In genomic region chr15:25828464-25828863, GRCm38 (mm10) we compare ENCODE assay signal across 13 mouse cellular contexts. TPM values are rescaled to one million over a fixed set of nuclear protein-coding genes. Genes with fewer than 3 reads are reported as not detected.
DNase-seq lines count a peak whose midpoint lies in the region; ATAC-seq and TF ChIP-seq lines count a peak whose summit lies in the region.
"Had no signal": no experiment of that assay in that cellular context is flagged by ENCODE, and none has a peak within 500 bp of the region (broad histone marks: within the 10 kb centered on the region; RNA-seq: fewer than 3 reads in every experiment).

No protein-coding gene starts in this region.

- no peak overlapping the region for H3K9ac ChIP-seq in kidney, postnatal 0 days (ENCODE audit: low read depth, low read length)
- H3K9ac ChIP-seq in kidney, embryonic 16.5 days (replicated peaks; ENCODE audit: low read length) = no peak overlapping the region
- H3K9ac ChIP-seq in liver, embryonic 13.5 days = no peak overlapping the region
- H3K9ac ChIP-seq: embryonic facial prominence, embryonic 15.5 days; heart, embryonic 15.5 days had no signal

- peak; percentile 40 for DNase-seq in kidney, postnatal 0 days (ENCODE audit: low spot score)
- peak; percentile 63 for DNase-seq in ES-CJ7 (ENCODE audit: low read depth, low spot score)
- DNase-seq in liver, embryonic 13.5 days = no peak
- DNase-seq in retina, embryonic 14.5 days (ENCODE audit: low spot score) = no peak
- DNase-seq in heart, postnatal 4 days = no peak
- DNase-seq in kidney, postnatal 10 days = no peak
- DNase-seq: cerebellum, adult 2 months; kidney, adult 11 months; lung, postnatal 10 days had no signal

- no peak for TF ChIP-seq CTCF in kidney, postnatal 0 days (IDR thresholded peaks at IDR 0.05; ENCODE audit: low read depth)
- no peak for TF ChIP-seq CTCF in small intestine, adult 2 months (IDR thresholded peaks at IDR 0.05; ENCODE audit: extremely low read depth, insufficient read length, insufficient replicate concordance, low read depth, low read length)

- H3K4me1 ChIP-seq in kidney, postnatal 0 days (replicated peaks; ENCODE audit: insufficient read depth, low read length) = no peaks in the 10 kb centered on the region; the same call in 1 of the 2 replicates
- no peaks in the 10 kb centered on the region for H3K4me1 ChIP-seq in kidney, embryonic 16.5 days (ENCODE audit: insufficient read depth, low read length)
- peaks cover 2% of the 10 kb centered on the region; the same call in 1 of the 2 replicates for H3K4me1 ChIP-seq in liver, embryonic 13.5 days (replicated peaks)
- peaks cover 3% of the 10 kb centered on the region; the same call in 1 of the 2 replicates for H3K4me1 ChIP-seq in small intestine, adult 2 months (ENCODE audit: control insufficient read depth, insufficient read depth, insufficient read length, low read length)
- H3K4me1 ChIP-seq: embryonic facial prominence, embryonic 15.5 days had no signal

- no peak overlapping the region for H3K4me3 ChIP-seq in kidney, postnatal 0 days (replicated peaks; ENCODE audit: low read depth, low read length)
- no peak overlapping the region for H3K4me3 ChIP-seq in kidney, embryonic 16.5 days (ENCODE audit: low read length)
- H3K4me3 ChIP-seq in liver, embryonic 13.5 days (replicated peaks) = no peak overlapping the region
- H3K4me3 ChIP-seq in small intestine, adult 2 months (ENCODE audit: low read depth, low read length) = no peak overlapping the region
- H3K4me3 ChIP-seq: embryonic facial prominence, embryonic 15.5 days; heart, embryonic 15.5 days had no signal

- H3K4me2 ChIP-seq in kidney, postnatal 0 days (ENCODE audit: low read length) = no peak overlapping the region
- no peak overlapping the region for H3K4me2 ChIP-seq in kidney, embryonic 16.5 days (replicated peaks; ENCODE audit: low read depth, low read length)
- H3K4me2 ChIP-seq in liver, embryonic 13.5 days = no peak overlapping the region
- H3K4me2 ChIP-seq: embryonic facial prominence, embryonic 15.5 days; heart, embryonic 15.5 days had no signal

- TF ChIP-seq POLR2A in small intestine, adult 2 months (IDR thresholded peaks at IDR 0.05; ENCODE audit: low read depth, low read length) = no peak

- no peaks in the 10 kb centered on the region for H3K27me3 ChIP-seq in kidney, postnatal 0 days (ENCODE audit: insufficient read depth, low read length)
- H3K27me3 ChIP-seq in kidney, embryonic 16.5 days (ENCODE audit: insufficient read depth, low read length) = no peaks in the 10 kb centered on the region
- H3K27me3 ChIP-seq in liver, embryonic 13.5 days = no peaks in the 10 kb centered on the region
- H3K27me3 ChIP-seq in small intestine, adult 2 months (ENCODE audit: control insufficient read depth, insufficient read depth, low read length) = no peaks in the 10 kb centered on the region
- H3K27me3 ChIP-seq: embryonic facial prominence, embryonic 15.5 days; heart, embryonic 15.5 days had no signal

- H3K36me3 ChIP-seq in kidney, postnatal 0 days (ENCODE audit: insufficient read depth, low read length) = no peaks in the 10 kb centered on the region
- H3K36me3 ChIP-seq in kidney, embryonic 16.5 days (ENCODE audit: insufficient read depth, low read length) = no peaks in the 10 kb centered on the region
- H3K36me3 ChIP-seq in liver, embryonic 13.5 days = no peaks in the 10 kb centered on the region
- no peaks in the 10 kb centered on the region for H3K36me3 ChIP-seq in small intestine, adult 2 months (ENCODE audit: control insufficient read depth, insufficient read depth, low read length)
- H3K36me3 ChIP-seq: embryonic facial prominence, embryonic 15.5 days; heart, embryonic 15.5 days had no signal

- H3K9me3 ChIP-seq in kidney, postnatal 0 days (replicated peaks; ENCODE audit: low read length) = no peaks in the 10 kb centered on the region
- H3K9me3 ChIP-seq in kidney, embryonic 16.5 days (ENCODE audit: low read length) = no peaks in the 10 kb centered on the region
- no peaks in the 10 kb centered on the region for H3K9me3 ChIP-seq in liver, embryonic 13.5 days (replicated peaks)
- H3K9me3 ChIP-seq: embryonic facial prominence, embryonic 15.5 days; heart, embryonic 15.5 days had no signal

- 0 out of 2 replicates have a peak overlapping the region, but pooled peaks have one; percentile 6 for H3K27ac ChIP-seq in kidney, postnatal 0 days
- H3K27ac ChIP-seq in kidney, embryonic 16.5 days (ENCODE audit: low read length) = no peak overlapping the region
- H3K27ac ChIP-seq in liver, embryonic 13.5 days = no peak overlapping the region
- peak overlapping the region; percentile 68 for H3K27ac ChIP-seq in small intestine, adult 2 months (ENCODE audit: insufficient read depth, low read depth, low read length)
- H3K27ac ChIP-seq: embryonic facial prominence, embryonic 15.5 days; heart, embryonic 15.5 days had no signal

- no peak; the same call in 1 of the 2 replicates for ATAC-seq in kidney, postnatal 0 days (replicated peaks; ENCODE audit: low FRiP score, low read depth)
- no peak for ATAC-seq in kidney, embryonic 16.5 days (ENCODE audit: low FRiP score, low TSS enrichment)
- peak; percentile 39; the same call in 1 of the 2 replicates for ATAC-seq in liver, embryonic 13.5 days (ENCODE audit: low read depth)

- WGBS in kidney, postnatal 0 days = 46% methylated on average over 10 of the region's 10 CpGs
- WGBS in kidney, embryonic 16.5 days = 55% methylated on average over 10 of the region's 10 CpGs
- 18% methylated on average over 10 of the region's 10 CpGs for WGBS in liver, embryonic 13.5 days (ENCODE audit: insufficient replicate concordance)
- 68% methylated on average over 10 of the region's 10 CpGs for WGBS in small intestine, adult 2 months

RNA-seq across cellular contexts. Expression of gene Retreg1, which starts 14.5 kb away (rescaled TPM):
- 37.0 and 37.1 TPM in 2 replicates for polyA plus RNA-seq in kidney, postnatal 0 days (2015; fragmentation: Nextera tagmentation; extraction: Ambion mirVana)
- polyA plus RNA-seq in kidney, embryonic 16.5 days (2015; fragmentation: Nextera tagmentation; extraction: Ambion mirVana) = 21.5 and 22.0 TPM in 2 replicates
- 1.4 and 2.6 TPM in 2 replicates for polyA plus RNA-seq in liver, embryonic 13.5 days (2015; fragmentation: Nextera tagmentation; extraction: Ambion mirVana)
- 5.3 and 7.5 TPM in 2 replicates for polyA plus RNA-seq in small intestine, adult 2 months (2012; rRNA removed)
- total RNA-seq in heart, postnatal 4 days (2021) = 100 to 1,000 TPM; 112 to 141 TPM

Comparison
In these comparisons a context has a peak if more than half of its experiments do, and no peak if none do; other contexts are left out.
1. DNase-seq: peak in kidney, postnatal 0 days (single experiment) and ES-CJ7 (single experiment); none in liver, embryonic 13.5 days (single experiment), retina, embryonic 14.5 days (single experiment), heart, postnatal 4 days (single experiment) and kidney, postnatal 10 days (single experiment).
2. H3K27ac ChIP-seq: peak in kidney, postnatal 0 days (single experiment) and small intestine, adult 2 months (single experiment); none in kidney, embryonic 16.5 days (single experiment) and liver, embryonic 13.5 days (single experiment).